Mouse (Mus musculus) myocyte (in vitro differentiated cells): ENCODE results near the gene Zfp462. TPM values are rescaled to one million over a fixed set of nuclear protein-coding genes. Genes with fewer than 3 reads are reported as not detected.
"Not testable (repeated sequence)": the region's sequence is repeated elsewhere in the genome, so short reads cannot be mapped to it uniquely, and the experiment has no call there.

Experiments
- H3K27me3 ChIP-seq: one replicate; pipeline ENCODE4 v1.6.1; 2011; ENCODE audit not compliant: control insufficient read depth, insufficient read depth, insufficient read length
- H3K36me3 ChIP-seq: one replicate; pipeline ENCODE4 v1.6.1; 2011; ENCODE audit not compliant: control insufficient read depth, insufficient read depth
- H3K4me2 ChIP-seq: one replicate; pipeline ENCODE4 v1.6.1; 2011; ENCODE audit warnings: low read depth, control low read depth
- H3K4me3 ChIP-seq: one replicate; pipeline ENCODE4 v1.5.1; 2011; ENCODE audit warnings: mild to moderate bottlenecking, control low read depth, moderate library complexity
- H3K79me2 ChIP-seq: one replicate; pipeline ENCODE4 v1.6.1; 2011; ENCODE audit not compliant: control insufficient read depth, insufficient read depth
- H3ac ChIP-seq: one replicate; pipeline ENCODE4 v1.6.1; 2011; ENCODE audit not compliant: control insufficient read depth, insufficient read length
- CEBPB ChIP-seq: IDR thresholded peaks from 2 replicates; pipeline ENCODE4 v1.6.1; 2011; ENCODE audit warnings: mild to moderate bottlenecking, moderate library complexity; ENCODE audit not compliant: poor library complexity, insufficient read depth, severe bottlenecking
- E2F4 ChIP-seq: IDR thresholded peaks from one replicate; pipeline ENCODE4 v1.6.1; 2011; ENCODE audit warnings: mild to moderate bottlenecking, control low read depth, moderate library complexity; ENCODE audit not compliant: insufficient read depth
- MAX ChIP-seq: IDR thresholded peaks from one replicate; pipeline ENCODE4 v1.6.1; 2011; ENCODE audit warnings: low read depth, mild to moderate bottlenecking, control low read depth
- MYOD1 ChIP-seq, 3 experiments: IDR thresholded peaks; one replicate each; pipeline ENCODE4 v1.6.1; 2011; ENCODE audit warnings: control low read depth in 2 of 3, low read depth in 2 of 3, mild to moderate bottlenecking in 2 of 3, moderate library complexity in 1 of 3; ENCODE audit not compliant: insufficient read length in 2 of 3, control insufficient read depth in 1 of 3
- MYOG ChIP-seq, 3 experiments: IDR thresholded peaks; one replicate each; pipeline ENCODE4 v1.6.1; 2011; ENCODE audit warnings: control low read depth in 2 of 3, low read depth in 2 of 3, mild to moderate bottlenecking in 2 of 3; ENCODE audit not compliant: insufficient read length in 2 of 3, control insufficient read depth in 1 of 3, insufficient read depth in 1 of 3
- POLR2A ChIP-seq: IDR thresholded peaks from one replicate; pipeline ENCODE4 v1.6.1; 2011; ENCODE audit warnings: low read depth, mild to moderate bottlenecking, control low read depth, moderate library complexity; ENCODE audit not compliant: insufficient read length
- POLR2AphosphoS2 ChIP-seq: IDR thresholded peaks from one replicate; pipeline ENCODE4 v1.6.1; 2011; ENCODE audit warnings: low read depth, control low read depth; ENCODE audit not compliant: insufficient read length
- REST ChIP-seq: IDR thresholded peaks from one replicate; pipeline ENCODE4 v1.6.1; 2011; ENCODE audit warnings: mild to moderate bottlenecking, control low read depth, moderate library complexity; ENCODE audit not compliant: insufficient read depth, insufficient read length
- SRF ChIP-seq: IDR thresholded peaks from one replicate; pipeline ENCODE4 v1.6.1; 2011; ENCODE audit warnings: low read depth; ENCODE audit not compliant: control insufficient read depth, insufficient read length
- TCF12 ChIP-seq: IDR thresholded peaks from one replicate; pipeline ENCODE4 v1.6.1; 2011; ENCODE audit warnings: mild to moderate bottlenecking, control low read depth; ENCODE audit not compliant: poor library complexity, insufficient read depth, severe bottlenecking
- TCF3 ChIP-seq: IDR thresholded peaks from one replicate; pipeline ENCODE4 v1.6.1; 2011; ENCODE audit warnings: low read depth, control low read depth; ENCODE audit not compliant: insufficient read length
- USF1 ChIP-seq: IDR thresholded peaks from one replicate; pipeline ENCODE4 v1.6.1; 2011; ENCODE audit warnings: low read depth, mild to moderate bottlenecking, control low read depth, moderate library complexity
- polyA plus RNA-seq: library from polyadenylated mRNA; unstranded; fragments of >200 nt; fragmentation: generic; extraction: Trizol; gene quantifications from one replicate; pipeline ENCODE4 v1.2.1, GENCODE M21; 2012; ENCODE audit warnings: missing spikeins

Zfp462 gene
- polyA plus RNA-seq, 1 experiment, result 3.1 TPM

- H3K36me3 ChIP-seq, result no peaks in the 10 kb centered on the region
- H3K79me2 ChIP-seq, result no peaks in the 10 kb centered on the region
- no peak overlapping the region for H3ac ChIP-seq
- TF ChIP-seq E2F4, result no peak
- no peak for TF ChIP-seq TCF12
- TF ChIP-seq REST, result no peak
- TF ChIP-seq CEBPB, result no peak
- TF ChIP-seq TCF3, result no peak
- H3K4me3 ChIP-seq, result no peak overlapping the region
- H3K4me2 ChIP-seq, result no peak overlapping the region
- H3K27me3 ChIP-seq, result no peaks in the 10 kb centered on the region
Measured at GRCm38 (mm10) chr4:54918276-54918675, 26.6 kb upstream of the Zfp462 start.

GRCm38 (mm10) chr4:54923386-54923785 is 21.5 kb upstream of the Zfp462 start:
- H3ac ChIP-seq, result no peak overlapping the region
- H3K36me3 ChIP-seq, result no peaks in the 10 kb centered on the region
- H3K27me3 ChIP-seq, result no peaks in the 10 kb centered on the region
- H3K4me3 ChIP-seq, result no peak overlapping the region
- no peak for TF ChIP-seq MYOG (IDR thresholded peaks at IDR 0.05; ENCODE audit: control insufficient read depth in 1 of 3, insufficient read depth in 1 of 3, insufficient read length in 2 of 3, low read depth in 2 of 3)
- no peak for TF ChIP-seq MAX
- no peak for TF ChIP-seq E2F4
- TF ChIP-seq SRF, result no peak
- H3K4me2 ChIP-seq, result no peak overlapping the region
- H3K79me2 ChIP-seq, result no peaks in the 10 kb centered on the region

GRCm38 (mm10) chr4:54924306-54924705 is 20.5 kb upstream of the Zfp462 start:
- Histone ChIP-seq H3K79me2 (no peaks in the 10 kb centered on the region), H3K36me3 (no peaks in the 10 kb centered on the region), H3K4me3 (no peak overlapping the region), H3ac (no peak overlapping the region), H3K4me2 (no peak overlapping the region), H3K27me3 (no peaks in the 10 kb centered on the region)
- TF ChIP-seq MAX, result no peak
- TF ChIP-seq E2F4, result no peak
- TF ChIP-seq SRF, result no peak
- no peak for TF ChIP-seq TCF3
- TF ChIP-seq POLR2AphosphoS2, result no peak
- TF ChIP-seq POLR2A, result no peak
- TF ChIP-seq REST, result no peak
- TF ChIP-seq USF1, result no peak
- TF ChIP-seq MYOG (IDR thresholded peaks at IDR 0.05; ENCODE audit: control insufficient read depth in 1 of 3, insufficient read depth in 1 of 3, insufficient read length in 2 of 3, low read depth in 2 of 3), result no peak
- TF ChIP-seq CEBPB, result no peak
- TF ChIP-seq TCF12, result no peak
- no peak for TF ChIP-seq MYOD1 (IDR thresholded peaks at IDR 0.05; ENCODE audit: control insufficient read depth in 1 of 3, insufficient read length in 2 of 3, low read depth in 2 of 3)

- H3K4me2 ChIP-seq, H3K27me3 ChIP-seq, H3K79me2 ChIP-seq, H3K36me3 ChIP-seq, H3ac ChIP-seq, H3K4me3 ChIP-seq: not testable (repeated sequence)
Measured at GRCm38 (mm10) chr4:54926456-54926855, 18.4 kb upstream of the Zfp462 start.

GRCm38 (mm10) chr4:54927321-54928062 is 17.4 kb upstream of the Zfp462 start:
- H3K4me2 ChIP-seq, H3ac ChIP-seq, H3K27me3 ChIP-seq, H3K36me3 ChIP-seq, H3K4me3 ChIP-seq, H3K79me2 ChIP-seq: not testable (repeated sequence)

GRCm38 (mm10) chr4:54929686-54930085 is 15.2 kb upstream of the Zfp462 start:
- TF ChIP-seq SRF, result no peak
- no peak for TF ChIP-seq USF1
- TF ChIP-seq TCF12, result no peak
- no peak for TF ChIP-seq TCF3
- TF ChIP-seq POLR2AphosphoS2, result no peak
- no peak for TF ChIP-seq CEBPB
- TF ChIP-seq REST, result no peak
- no peak for TF ChIP-seq MYOD1 (IDR thresholded peaks at IDR 0.05; ENCODE audit: control insufficient read depth in 1 of 3, insufficient read length in 2 of 3, low read depth in 2 of 3)
- TF ChIP-seq E2F4, result no peak
- no peak for TF ChIP-seq MAX
- no peak for TF ChIP-seq POLR2A
- no peak for TF ChIP-seq MYOG (IDR thresholded peaks at IDR 0.05; ENCODE audit: control insufficient read depth in 1 of 3, insufficient read depth in 1 of 3, insufficient read length in 2 of 3, low read depth in 2 of 3)
- H3K27me3 ChIP-seq, result no peaks in the 10 kb centered on the region
- H3K4me3 ChIP-seq, result no peak overlapping the region
- no peaks in the 10 kb centered on the region for H3K79me2 ChIP-seq
- H3ac ChIP-seq, result no peak overlapping the region
- no peaks in the 10 kb centered on the region for H3K36me3 ChIP-seq
- no peak overlapping the region for H3K4me2 ChIP-seq
